Mouse (Mus musculus): ENCODE data around the gene Dedd2. TPM values are rescaled to one million over a fixed set of nuclear protein-coding genes. Genes with fewer than 3 reads are reported as not detected.

Gene Dedd2
- total RNA-seq, 2 experiments from 2014 or later: 22.7 to 23.8 TPM

DNA sequence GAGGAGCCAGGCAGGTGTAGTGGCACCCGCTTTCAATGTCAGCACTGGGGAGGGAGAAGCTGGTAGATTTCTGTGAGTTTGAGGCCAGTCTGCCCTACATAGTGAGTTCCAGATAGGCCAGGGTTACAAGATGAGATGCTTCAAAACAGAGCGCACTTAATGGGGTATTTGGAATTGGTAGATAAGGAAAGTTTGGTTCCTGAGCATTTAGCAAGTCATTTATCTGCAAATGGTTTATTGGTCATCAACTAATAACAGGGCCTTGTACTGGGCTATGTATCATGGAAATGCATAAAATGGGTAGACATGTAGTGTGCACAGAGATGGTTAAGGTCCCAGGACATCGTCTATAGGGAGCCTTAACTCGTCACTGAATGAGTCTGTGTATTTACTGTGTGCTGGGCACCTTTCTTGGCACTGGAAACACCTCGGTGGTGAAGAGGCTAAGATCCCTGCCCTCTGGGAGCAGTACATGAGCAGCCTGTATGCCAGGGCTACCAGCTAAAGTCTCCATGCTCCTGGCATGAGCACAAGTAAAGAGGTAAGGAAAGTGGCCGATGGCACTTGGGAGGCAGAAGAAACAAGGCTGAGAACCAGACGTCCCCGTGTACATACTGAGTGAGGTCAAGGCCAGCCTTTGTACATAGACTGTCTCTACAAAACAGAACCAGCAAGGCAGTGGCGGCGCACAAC is 2.0 kb upstream of the Dedd2 start:
- DNase-seq (ENCODE audit: extremely low spot score in 1 of 2, low spot score in 2 of 2): no peak
- intact Hi-C loops (cut with DNase I): no loop called here

DNA sequence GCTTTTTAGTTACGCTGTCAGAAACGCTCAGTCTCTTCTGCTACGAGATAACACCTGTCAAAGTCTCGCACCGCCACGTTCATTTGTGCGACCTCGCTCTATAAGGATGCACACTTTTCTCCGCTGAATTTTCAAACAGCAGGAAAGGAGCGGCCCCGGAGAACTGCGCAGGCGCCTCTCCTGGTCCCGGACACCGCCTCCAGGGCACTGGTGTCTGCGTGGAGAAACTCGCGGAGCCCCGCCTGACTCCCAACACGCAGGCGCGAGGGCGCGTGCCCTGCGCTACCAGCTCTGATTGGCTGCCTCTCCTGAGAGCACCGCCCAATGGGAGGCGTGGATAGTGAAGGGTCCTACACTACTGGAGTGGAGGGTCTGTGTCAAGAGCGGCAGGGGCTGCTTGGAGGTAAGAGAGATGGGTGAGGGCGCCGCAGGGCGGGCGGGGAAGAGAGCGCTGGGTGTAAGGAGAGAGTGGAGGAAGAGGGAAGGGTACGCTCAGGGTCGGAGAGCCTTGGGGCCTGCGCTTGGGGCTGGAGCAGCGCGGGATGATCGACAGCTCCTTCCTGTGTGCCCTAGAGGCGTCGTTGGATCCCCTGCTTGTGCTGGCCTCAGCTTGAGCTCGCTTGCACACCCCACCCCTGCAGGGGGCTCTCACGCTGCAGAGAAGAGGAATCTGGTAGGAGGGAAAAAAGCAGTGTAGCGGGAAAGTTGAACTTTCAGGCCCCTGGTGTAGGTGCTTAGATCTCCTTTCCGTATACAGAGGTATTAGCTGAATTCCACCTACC is 878 bp upstream of the Dedd2 start, which contains the start of gene Zfp526:
Gene Zfp526, plus strand, starts transcription at position 324 of the 782 bp plus-strand sequence.
- intact Hi-C loops (cut with DNase I): no loop called here
- peak; percentile 98 to 99 for DNase-seq (ENCODE audit: extremely low spot score in 1 of 2, low spot score in 2 of 2)

DNA sequence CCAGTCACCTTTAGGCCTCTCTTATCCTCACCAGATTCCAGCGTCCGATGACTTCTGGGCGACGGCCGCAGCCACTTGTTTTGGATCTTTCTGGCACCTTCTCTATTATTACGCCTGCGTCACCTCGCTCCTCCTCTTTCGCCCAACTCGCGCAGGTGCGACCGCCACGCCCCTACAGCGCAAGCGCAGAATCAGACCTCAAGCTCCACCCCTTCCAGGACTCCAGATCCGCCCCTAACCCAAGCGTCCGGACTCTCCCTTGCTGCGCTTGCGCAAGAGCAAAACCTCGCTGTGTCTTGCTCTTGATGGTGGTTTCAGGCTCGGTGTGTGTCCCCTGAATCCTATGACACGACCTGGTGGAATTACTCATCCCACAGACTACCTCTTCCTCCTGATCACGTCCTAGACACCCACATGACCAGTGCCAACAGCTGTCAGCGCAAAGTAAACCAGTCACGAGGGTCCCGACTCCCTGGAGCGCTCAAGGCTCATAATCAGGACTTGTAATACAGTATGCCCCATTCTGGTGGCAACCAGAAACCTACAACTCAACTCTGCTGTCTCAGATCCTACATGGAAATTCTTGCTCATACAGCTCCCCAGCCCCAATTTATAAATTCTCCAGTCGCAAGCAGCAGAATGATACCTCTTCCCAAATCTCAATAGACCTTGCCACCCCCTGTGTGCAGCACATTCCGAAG is 509 bp downstream of the Dedd2 start:
- DNase-seq (ENCODE audit: extremely low spot score in 1 of 2, low spot score in 2 of 2): peak; percentile 90 to 95
- intact Hi-C loops (cut with DNase I): no loop called here

DNA sequence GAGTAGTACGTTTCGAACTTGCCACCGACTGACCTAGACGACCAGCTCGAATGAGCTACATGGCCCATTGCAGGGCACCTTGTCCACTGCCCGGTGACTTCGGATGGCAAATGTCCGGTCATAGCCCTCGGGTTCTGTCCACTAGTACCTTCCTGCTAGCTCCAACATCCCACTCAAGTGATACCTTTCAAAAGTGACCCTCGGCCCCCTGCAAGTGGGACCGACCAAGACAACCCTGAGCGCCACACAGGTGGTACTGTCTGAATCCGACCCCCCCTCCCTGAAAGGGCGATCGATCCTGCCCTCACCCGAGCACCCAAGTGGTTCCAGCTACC is 1.0 kb downstream of the Dedd2 start:
- intact Hi-C loops (cut with DNase I): no loop called here
- no peak for DNase-seq (ENCODE audit: extremely low spot score in 1 of 2, low spot score in 2 of 2)

DNA sequence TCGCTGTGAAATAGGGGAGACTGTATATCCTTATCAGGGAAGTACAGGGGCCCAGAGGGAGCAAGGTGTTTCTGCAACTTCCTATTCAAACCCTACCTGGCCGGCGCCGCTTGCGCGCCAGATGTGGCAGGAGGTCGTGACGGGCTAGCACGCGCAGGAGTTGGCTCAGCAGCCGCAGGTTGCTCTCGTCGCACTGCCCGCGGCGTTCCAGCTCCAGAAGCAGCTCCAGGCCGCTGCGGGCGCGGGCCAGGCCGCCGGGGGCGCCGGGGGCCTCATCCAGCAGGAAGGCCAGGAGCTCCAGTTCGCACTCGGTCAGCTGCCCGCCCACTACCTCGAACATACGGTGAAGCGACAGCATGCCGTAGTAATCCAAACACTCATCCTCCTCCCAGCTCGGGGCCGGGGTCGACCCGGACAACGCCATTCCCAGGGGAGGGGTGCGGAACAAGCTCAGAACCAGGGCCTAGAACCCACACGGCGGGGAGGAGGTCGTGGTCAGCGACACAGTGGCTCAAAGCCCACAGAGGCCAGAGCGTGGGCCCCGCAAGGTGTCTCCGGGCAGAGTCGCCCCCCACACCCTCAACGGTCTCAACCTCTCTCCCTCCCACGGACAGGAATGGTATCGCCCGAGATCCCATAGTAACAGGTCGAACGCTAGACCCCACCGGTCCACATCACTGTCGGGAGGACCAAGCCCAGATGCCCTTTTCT is 1.6 kb downstream of the Dedd2 start:
- peak in 1 of 2 experiments; percentile 69 for DNase-seq (ENCODE audit: extremely low spot score in 1 of 2, low spot score in 2 of 2)
- intact Hi-C loops (cut with DNase I): no loop called here

DNA sequence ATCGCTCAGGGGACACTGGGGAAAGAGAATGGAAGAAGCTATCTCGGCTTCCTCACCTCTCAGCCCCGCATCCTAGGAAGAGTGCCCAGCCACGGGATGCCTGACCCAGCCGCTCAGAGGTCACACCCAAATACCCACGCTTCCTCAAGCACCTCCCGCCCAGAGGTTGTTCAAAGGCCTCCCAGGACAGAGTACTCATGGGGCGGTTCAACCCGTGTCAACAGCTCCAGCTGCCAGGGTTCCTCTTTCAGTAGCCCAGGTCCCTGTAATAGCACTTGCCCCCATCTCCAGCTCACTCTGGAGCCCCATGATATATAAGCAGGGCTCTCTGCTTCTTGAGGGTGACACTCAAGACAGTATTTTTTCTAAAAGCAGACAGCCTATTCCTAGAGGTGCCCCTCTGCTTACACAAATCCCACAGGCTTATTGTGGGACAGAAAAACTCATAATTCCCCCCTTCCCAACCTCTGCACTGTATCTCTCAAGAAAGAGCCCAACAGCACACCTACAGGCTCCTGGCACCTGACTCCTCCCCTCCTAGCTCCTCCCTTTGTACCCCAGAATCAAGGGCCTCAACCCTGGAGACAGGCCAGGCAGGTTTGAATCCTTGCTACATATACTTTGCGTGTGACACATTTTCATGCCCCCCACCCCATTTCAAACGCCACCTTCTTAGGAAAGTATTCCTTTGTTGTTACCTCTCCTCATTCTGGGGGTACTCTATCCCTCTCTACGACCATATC is 2.6 kb downstream of the Dedd2 start:
- intact Hi-C loops (cut with DNase I): no loop called here

DNA sequence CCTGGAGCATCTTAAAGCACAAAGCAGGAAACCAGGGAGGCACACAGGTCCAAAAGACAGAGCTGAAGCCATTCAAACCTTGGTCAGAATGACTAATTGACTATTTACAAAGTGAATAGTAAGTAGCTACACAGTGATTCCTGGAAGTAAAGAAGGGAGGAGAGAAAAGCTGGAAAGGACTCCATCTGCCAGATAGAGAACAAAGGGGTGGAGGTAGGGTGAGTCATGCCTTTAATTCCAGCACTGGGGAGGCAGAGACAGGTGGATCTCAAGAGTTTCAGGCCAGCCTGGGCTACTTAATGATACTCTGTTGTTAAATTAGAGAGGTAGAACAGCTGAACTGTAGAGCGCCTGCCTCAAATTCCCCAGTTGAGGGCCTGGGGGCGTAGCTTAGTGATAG is 6.2 kb downstream of the Dedd2 start:
- intact Hi-C loops (cut with DNase I): no loop called here
- no peak for DNase-seq (ENCODE audit: extremely low spot score in 1 of 2, low spot score in 2 of 2)

More for the DNA sequence above, 2.6 kb downstream of the Dedd2 start:
- no peak for DNase-seq (ENCODE audit: extremely low spot score in 1 of 2, low spot score in 2 of 2)

DNA sequence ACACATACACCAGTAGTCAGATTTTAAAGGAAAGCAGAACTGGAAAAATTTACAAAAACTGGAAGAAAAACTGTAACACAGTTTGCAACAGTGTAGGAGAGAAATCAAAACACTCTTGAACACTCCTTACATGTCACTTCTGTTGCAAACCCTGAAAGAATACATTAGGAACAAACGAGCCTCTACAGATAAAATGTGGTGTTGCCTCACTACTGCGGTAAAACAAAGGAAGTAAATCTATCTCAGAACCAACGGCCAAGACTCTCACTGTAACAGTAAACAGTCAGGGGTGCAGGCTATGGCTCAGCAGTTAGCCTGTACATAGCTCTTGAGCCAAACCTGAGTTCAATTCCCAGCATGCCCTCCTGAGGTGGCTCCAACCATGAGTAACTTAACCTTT is 7.3 kb downstream of the Dedd2 start:
- DNase-seq (ENCODE audit: extremely low spot score in 1 of 2, low spot score in 2 of 2): no peak

DNA sequence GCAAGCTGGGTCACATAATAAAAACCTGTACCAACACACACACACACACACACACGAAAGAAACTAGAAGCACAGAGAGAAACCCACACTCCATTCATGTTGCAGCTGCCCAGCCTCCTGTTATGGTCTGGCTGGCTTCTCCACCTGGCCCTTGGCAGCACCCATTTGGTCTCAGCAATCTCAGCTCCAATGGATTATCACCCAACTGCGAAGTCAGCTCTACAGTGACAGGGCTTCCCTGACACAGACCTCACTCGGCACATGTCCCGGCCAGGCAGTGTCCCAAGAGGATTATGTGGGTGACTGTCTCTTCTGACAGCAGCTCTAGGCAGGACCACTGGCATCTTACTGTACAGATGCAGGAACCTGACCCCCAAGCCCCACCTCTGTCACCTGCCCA is 9.9 kb downstream of the Dedd2 start:
- DNase-seq (ENCODE audit: extremely low spot score in 1 of 2, low spot score in 2 of 2): no peak
- intact Hi-C loops (cut with DNase I): no loop called here

More for the DNA sequence above, 7.3 kb downstream of the Dedd2 start:
- intact Hi-C loops (cut with DNase I): no loop called here

DNA sequence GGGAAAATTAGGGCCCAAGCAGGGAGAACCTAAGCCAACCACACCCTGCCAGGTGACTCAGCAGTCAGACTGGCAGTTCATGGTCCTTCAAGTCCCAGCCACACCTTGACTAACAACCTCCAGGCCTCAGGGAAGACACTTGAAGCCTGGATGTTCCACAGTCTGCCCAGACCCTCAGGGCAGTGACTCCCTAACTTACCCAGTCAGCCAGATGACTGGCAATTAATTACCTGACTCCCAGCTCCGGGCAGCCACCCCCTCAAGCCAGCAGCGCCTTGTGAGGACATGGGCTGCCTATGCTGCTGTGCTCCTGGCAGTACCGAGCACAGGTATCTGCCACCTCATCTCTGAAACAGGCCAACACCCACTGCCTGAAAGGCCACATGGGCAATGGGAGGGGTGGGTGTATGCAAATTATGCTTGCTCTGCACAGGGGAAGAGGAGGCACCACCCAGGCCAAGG is 11.2 kb downstream of the Dedd2 start:
- DNase-seq (ENCODE audit: extremely low spot score in 1 of 2, low spot score in 2 of 2): no peak
- intact Hi-C loops (cut with DNase I): no loop called here

DNA sequence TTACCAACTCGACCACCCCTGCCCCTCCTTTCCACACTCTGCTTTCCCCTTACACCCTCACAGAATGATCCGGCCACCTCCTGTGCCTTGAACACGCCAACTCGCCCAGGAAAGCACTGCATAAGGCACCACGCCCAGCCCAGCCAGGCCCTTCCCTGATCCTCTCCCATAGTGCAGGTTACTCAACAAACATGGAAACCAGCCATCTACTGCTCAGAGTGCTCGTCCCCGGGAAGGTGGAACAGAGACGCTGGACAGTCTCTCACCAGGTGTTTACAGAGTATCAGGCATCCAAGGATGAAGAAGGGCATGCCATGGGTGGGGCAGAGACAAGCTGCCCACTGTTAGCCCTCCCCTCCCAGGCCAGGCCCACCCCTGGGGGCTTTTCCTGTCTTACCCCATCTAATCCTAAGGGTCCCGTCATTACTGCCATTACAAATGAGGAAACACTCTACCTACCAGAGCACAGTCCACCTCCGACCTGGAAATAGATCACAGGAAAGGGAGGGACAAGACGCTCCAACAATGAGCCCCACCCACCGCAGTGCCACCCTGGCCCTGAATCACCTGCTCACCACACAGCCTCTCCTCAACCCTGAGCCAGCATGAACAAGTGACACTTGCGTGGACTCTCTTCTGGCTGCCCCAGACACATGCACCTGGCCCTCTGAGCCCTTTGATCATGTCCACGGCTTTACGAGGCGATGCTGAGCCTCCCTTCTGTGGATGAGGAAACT is 14.2 kb downstream of the Dedd2 start:
- intact Hi-C loops (cut with DNase I): no loop called here
- DNase-seq (ENCODE audit: extremely low spot score in 1 of 2, low spot score in 2 of 2): no peak

DNA sequence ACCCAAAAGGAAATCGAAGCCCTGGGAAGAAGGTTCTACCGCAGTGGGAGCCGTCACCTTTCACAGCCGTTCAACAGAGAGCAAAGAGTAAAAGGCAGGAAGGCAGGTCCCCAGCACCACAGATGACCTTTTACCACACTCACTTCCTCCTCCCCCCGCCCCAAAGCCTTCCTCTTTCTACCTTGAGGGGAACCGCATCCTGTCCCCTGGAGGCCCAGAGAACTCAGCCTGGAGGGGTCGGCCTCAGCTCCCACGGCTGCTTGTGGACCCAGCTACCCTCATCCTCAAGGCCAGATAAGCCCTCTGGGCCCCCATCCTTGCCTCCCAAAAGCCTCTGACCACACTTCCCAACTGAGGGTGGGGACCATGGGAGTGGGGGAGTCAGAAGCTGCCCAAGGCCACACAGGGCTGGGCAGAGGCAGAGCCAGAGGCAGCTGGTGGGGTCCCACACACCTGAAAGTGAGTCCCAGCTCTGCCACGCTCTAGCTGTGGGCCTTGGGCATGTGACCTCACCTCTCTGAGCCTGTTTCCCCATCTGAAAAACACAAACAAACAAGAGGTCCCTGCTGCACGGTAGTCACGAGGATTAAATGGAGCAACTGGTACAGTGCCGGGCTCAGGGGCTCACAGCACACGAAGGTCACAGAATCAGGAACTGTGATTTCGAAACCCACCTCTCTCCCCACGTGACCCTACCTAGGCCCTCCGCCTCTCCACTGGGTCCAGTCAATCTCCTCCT is 14.9 kb downstream of the Dedd2 start:
- intact Hi-C loops (cut with DNase I): no loop called here
- no peak for DNase-seq (ENCODE audit: extremely low spot score in 1 of 2, low spot score in 2 of 2)

DNA sequence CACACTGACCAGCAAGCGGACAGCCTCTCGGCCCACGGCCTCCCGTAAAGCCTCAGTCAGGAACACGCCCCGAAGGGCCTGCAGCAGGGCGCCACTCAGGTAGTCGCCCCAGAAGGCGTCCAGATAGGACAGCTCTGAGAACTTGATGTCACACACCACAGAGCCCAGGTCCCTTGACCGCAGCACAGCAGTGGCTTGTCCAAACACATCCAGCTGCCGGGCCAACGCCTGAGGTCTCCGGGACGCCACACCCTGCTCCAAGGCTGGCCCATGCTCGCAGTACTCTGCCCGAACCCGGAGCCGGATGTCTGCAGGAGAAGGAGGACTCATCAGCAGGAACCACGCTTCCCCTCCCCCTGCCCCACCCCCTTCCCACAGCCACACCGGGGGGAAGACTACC is 16.8 kb downstream of the Dedd2 start:
- no peak for DNase-seq (ENCODE audit: extremely low spot score in 1 of 2, low spot score in 2 of 2)
- intact Hi-C loops (cut with DNase I): no loop called here

DNA sequence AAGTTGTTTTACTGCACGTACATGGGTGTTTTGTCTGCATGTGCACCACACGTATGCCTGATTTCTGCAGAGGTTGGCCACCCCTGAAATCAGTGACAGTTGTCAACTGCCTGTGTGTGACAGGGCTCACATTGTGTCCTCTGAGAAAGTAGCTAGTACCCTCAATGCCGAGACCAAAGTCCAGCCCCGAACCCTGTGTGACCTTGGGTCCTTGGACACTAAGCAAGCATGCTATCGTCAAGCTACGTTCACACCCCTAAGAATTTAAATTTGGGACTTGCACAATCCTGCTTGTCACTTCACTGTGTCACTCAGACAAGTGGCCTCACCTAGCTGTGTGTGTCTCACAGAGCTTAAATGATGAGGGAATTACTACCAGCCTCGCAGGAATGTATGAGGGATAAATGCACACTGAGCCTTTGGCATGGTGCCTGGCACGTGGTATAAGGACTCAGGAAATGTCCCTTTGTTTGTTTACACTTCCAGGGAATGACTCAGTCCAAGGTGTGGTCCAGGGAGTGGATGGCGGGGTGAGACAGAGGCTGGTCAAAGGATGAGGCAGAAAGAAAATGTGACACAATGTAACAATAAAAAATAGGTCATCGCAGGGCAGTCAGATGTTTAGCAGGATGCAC is 22.9 kb downstream of the Dedd2 start:
- no peak for DNase-seq (ENCODE audit: extremely low spot score in 1 of 2, low spot score in 2 of 2)
- intact Hi-C loops (cut with DNase I): no loop called here

DNA sequence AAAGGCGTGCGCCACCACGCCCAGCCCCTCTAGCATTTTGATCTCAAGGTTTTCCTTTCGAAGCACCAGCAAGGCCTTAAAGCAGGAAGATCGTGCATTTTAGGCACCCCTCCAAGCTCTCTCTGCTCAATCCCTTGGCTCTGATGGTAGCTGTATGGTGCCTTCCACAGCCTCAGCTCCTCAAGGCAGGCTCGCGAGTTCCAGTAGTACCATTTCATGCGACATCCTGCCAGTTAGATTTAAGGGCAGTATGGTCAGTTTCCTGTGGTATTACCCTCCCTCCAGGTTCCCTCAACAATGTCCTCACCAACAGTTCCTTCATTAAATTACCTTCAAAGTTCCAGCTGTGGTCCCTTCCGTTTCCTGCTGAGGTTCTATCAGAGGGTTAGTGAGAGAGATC is 24.3 kb downstream of the Dedd2 start:
- intact Hi-C loops (cut with DNase I): no loop called here
- no peak for DNase-seq (ENCODE audit: extremely low spot score in 1 of 2, low spot score in 2 of 2)

DNA sequence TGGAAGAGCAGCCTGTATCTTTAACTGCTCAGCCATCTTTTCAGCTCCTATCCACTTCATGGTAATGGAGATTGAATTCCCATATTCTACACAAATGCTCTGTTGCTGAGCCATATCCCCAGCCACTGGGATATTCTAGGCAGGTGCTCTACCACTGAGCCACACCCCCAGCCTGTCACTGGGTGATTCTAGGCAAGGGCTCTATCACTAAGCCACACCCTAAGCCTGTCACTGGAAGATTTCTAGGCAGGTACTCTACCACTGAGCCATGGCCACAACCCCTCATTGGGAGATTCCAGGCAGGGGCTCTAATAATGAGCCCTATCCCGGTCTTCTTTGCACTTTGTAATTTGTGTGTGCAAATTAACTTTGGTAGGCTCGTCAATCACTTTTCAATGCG is 25.3 kb downstream of the Dedd2 start:
- DNase-seq (ENCODE audit: extremely low spot score in 1 of 2, low spot score in 2 of 2): no peak
- intact Hi-C loops (cut with DNase I): no loop called here

DNA sequence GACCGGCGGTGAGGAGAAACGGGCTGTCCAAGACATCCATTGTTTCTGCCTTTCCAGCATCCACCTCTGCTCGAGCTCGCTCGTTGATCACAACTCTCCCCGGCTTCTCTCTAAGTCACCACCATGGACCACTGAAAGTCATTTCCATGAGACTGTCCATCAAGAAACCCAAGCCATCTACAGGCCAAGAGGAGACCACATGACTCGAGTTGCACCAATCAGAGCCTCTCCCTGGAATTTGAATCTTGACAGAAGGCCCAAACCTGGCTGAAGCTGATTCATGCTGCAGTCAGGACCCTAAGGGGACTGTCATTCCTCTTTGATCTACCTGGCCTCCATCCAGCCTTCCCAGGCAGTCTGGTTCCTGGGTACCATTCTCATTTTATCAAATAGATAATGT is 28.3 kb downstream of the Dedd2 start:
- no peak for DNase-seq (ENCODE audit: extremely low spot score in 1 of 2, low spot score in 2 of 2)
- intact Hi-C loops (cut with DNase I): no loop called here
